Mouse (Mus musculus): Measurements from ENCODE around the gene Zfyve1.

The Zfyve1 gene

GRCm38 (mm10) chr12:83580283-83580682 is 16.7 kb downstream of the Zfyve1 start:
- no peak for DNase-seq (ENCODE audit: low read depth, low spot score)

GRCm38 (mm10) chr12:83578896-83579569 is 18.0 kb downstream of the Zfyve1 start:
- DNase-seq (ENCODE audit: low read depth, low spot score) = no peak

DNA sequence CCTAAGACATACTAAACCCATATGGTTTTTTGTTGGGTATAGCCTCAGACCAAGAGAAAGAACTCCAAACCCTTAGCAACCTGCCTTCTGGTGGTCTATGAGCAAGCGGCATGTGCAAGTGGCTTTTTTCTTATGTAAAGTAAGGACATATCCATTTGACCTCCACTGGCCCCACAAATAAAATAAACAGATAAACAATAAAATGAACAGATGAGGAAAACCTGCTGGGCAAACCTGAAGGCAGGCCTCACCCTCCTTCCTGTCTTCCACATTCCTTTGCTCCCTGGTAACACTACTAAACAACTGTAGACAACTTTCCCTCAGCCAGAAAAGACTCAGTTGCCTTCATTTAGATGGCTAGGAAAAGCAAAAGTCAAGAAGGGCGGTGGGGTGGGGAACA is 18.7 kb downstream of the Zfyve1 start:
- DNase-seq (ENCODE audit: low read depth, low spot score) = no peak

GRCm38 (mm10) chr12:83577445-83577844 is 19.6 kb downstream of the Zfyve1 start:
- DNase-seq (ENCODE audit: low read depth, low spot score) = no peak

DNA sequence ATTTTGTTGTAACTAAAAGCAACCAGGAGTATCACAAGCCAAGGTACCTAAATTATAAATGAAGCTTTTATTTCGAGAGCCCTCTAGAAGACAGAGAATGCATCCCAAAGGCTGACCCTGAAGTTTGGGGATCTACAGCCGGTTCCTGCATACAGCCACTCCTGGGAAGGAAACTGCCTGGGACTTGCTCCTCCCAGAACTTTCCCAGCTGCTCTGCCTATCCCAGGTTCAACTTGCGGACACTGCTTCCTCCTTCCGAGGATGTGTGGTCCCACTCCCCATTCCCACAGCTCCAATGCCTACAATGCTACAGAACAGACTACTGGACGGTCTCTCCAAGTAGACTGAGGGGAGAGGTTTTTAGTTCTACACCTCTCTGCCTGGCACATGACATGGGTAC is 24.3 kb downstream of the Zfyve1 start:
- DNase-seq (ENCODE audit: low read depth, low spot score) = no peak

GRCm38 (mm10) chr12:83569866-83570265 is 27.2 kb downstream of the Zfyve1 start:
- DNase-seq (ENCODE audit: low read depth, low spot score) = no peak

GRCm38 (mm10) chr12:83562589-83562988 is 34.4 kb downstream of the Zfyve1 start:
- DNase-seq (ENCODE audit: low read depth, low spot score) = no peak

GRCm38 (mm10) chr12:83560189-83560588 is 36.8 kb downstream of the Zfyve1 start:
- peak; percentile 45 for DNase-seq (ENCODE audit: low read depth, low spot score)

DNA sequence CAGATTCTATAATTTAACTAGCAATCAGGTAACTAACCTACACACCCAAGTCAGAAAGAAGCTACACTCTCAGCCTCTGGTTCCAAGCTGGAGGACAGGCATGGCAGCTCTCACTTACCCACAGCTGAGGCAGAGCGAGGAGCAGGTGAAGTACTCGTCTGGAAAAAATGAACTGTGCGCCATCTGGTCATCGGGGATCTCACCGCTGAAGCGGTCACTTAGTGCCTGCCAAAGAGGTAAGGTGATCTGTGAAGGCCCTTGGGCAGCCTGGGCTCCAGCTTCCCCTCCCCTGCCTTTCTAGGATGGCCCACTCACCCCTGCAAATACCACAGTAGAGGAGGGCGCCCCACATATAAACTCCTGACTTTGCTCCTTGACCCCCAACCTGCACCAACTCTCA is 38.5 kb downstream of the Zfyve1 start:
- DNase-seq (ENCODE audit: low read depth, low spot score) = no peak

DNA sequence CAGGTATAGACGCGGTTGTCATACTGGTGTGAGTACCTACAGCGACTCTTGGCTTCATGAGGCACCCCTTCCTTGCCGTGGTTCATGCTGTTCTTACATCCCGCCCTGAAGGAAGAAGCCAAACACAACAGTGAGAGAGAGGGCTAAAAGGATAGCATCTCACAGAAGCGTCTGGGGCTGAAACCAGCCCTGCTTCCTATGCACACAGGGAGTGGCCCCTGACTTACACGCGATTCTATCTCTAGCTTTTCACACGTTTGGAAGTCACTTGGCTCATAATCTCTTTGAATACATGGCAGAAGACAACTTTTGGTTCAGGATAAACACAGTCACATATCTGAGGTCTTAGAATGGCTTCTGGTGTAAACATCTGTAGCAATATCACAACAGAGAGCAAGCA is 41.4 kb downstream of the Zfyve1 start:
- DNase-seq (ENCODE audit: low read depth, low spot score) = no peak

GRCm38 (mm10) chr12:83553816-83554215 is 43.2 kb downstream of the Zfyve1 start:
- DNase-seq (ENCODE audit: low read depth, low spot score) = no peak

DNA sequence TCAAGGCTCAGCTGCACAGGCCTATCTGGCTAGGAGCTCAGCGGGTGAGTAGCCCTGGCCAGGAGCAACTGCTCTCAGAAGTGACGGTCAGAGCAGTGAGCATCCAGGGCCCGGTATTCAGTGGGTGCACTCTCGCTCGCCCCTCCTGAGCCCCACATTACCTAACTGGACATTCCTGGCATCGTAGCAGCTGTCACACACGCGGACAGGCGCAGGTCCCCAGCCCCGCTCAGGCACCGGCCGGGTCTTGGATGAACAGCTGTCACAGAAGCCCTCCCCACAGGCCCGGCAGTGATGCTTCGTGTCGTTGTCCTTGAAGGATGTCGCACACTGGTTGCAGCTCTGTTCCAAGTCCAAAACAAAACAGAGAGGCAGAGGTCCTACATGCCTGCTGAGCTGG is 45.7 kb downstream of the Zfyve1 start:
- DNase-seq (ENCODE audit: low read depth, low spot score) = no peak

GRCm38 (mm10) chr12:83544791-83545190 is 52.2 kb downstream of the Zfyve1 start:
- DNase-seq (ENCODE audit: low read depth, low spot score) = no peak

- DNase-seq (ENCODE audit: low read depth, low spot score) = no peak
These were observed 53.0 kb downstream of the Zfyve1 start for GRCm38 (mm10) chr12:83543997-83544396.

DNA sequence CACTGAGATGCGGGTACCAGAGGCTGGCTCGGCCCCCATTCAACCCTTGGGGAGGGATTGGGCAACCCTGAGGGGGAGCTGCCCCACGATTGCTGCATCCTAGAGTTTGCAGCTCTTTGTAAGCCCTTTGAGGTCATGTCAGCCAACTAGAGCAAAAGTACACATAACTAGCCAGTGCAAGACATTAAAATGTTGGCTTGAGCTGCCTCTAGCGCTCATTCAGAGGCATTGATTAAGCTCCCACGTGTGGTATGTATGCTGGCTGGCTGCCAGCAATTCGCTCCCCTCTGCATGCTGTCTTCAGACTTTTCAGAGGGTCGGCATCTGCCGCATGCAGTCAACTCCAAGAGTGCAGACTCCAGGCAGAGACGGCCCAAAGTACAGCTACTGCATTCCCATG is 61.0 kb downstream of the Zfyve1 start:
- no peak for DNase-seq (ENCODE audit: low read depth, low spot score)

GRCm38 (mm10) chr12:83535428-83535827 is 61.6 kb downstream of the Zfyve1 start:
- no peak for DNase-seq (ENCODE audit: low read depth, low spot score)

DNA sequence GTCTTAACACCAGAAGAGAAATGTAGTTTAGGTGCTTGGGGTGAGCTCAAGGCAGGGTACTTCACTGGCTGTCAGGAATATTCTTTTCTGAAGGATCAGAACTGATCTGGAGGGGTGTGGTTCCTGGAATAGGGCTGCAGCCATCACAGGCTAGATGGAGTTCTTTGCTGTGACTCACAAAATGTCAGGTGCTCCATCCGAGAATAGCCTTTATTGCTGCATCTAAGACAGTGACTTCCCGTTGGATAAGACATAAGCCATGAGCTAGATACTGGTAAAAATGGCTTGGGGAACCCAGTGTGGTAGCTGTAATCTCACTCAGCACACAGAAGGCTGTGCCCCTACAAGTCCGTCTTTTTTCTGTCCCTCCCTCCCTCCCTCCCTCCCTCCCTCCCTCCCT is 62.8 kb downstream of the Zfyve1 start:
- DNase-seq (ENCODE audit: low read depth, low spot score) = no peak

DNA sequence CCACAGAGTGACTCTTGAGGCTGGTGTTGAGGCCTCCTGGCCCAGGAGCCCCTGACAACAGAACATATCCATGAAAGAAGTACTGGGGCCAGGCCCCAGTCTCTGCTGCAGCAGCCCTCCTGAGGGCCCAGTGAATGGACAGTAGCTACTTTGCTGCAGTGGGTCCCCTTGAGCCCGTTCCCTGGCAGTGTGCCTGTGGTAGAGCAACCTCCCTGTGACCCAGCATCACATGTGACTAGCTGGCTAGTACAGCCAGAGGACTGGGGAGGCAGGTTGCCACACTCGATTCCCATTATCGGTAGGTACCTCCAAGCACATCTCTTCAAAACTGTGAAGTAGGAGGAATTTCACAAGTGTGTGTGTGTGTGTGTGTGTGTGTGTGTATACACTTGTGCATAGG is 64.1 kb downstream of the Zfyve1 start:
- DNase-seq (ENCODE audit: low read depth, low spot score) = no peak

GRCm38 (mm10) chr12:83531992-83532391 is 65.0 kb downstream of the Zfyve1 start:
- DNase-seq (ENCODE audit: low read depth, low spot score) = no peak

- DNase-seq (ENCODE audit: low read depth, low spot score) = no peak
These were observed 68.4 kb downstream of the Zfyve1 start for GRCm38 (mm10) chr12:83528665-83529064.

DNA sequence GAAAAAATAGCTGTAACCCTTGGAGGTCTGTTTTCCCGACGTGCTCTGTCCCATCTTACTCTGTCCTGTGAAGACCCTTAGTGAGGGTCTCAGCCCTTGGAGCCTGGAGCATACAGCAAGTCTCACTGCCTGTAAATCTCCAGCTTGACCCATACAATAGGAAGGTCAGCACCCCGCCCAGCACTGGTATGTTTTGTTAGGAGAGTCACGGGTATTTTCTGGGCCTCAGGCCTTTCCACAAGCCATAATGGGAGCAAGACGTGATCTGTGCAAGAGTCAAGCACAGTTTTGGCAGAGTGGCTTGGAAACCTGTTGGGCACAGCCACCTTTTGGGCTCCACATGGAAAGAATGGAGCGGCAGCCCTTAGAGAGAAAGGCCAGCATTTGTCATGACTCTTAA is 69.2 kb downstream of the Zfyve1 start:
- DNase-seq (ENCODE audit: low read depth, low spot score) = peak; percentile 70

GRCm38 (mm10) chr12:83525822-83526544 is 71.0 kb downstream of the Zfyve1 start:
- no peak for DNase-seq (ENCODE audit: low read depth, low spot score)

DNA sequence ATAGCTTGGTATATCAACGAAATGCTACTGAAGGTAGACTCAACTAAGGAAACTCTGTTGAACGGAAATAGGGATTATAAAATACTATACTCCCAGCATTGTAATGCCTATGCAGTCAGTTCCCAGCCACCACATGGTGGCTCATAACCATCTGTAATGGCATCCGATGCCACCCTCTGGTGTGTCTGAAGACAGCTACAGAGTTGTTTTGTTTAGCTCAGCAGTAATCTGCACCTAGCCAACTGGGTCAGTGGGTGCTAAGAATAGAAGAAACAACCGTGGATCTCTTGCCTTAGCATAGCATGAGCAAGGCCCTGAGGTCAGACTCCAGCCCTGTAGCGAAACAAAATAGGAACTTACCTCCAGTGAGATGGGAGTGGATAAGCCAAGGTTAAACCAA is 72.7 kb downstream of the Zfyve1 start:
- no peak for DNase-seq (ENCODE audit: low read depth, low spot score)
